8 mouse cellular contexts compared by ENCODE assay signal in genomic region chr10:81304597-81305238, GRCm38 (mm10). TPM values are rescaled to one million over a fixed set of nuclear protein-coding genes. Genes with fewer than 3 reads are reported as not detected.
DNase-seq lines count a peak whose midpoint lies in the region; ATAC-seq lines count a peak whose summit lies in the region.
"Had no signal": no experiment of that assay in that cellular context is flagged by ENCODE, and none has a peak within 500 bp of the region (broad histone marks: within the 10 kb centered on the region; RNA-seq: fewer than 3 reads in every experiment).

No protein-coding gene starts in this region.

- DNase-seq in left cerebral cortex, postnatal 4 days: peak; percentile 65
- DNase-seq in left cerebral cortex, postnatal 14 days (ENCODE audit: low spot score in 2 of 2): no peak
- peak; percentile 79 for DNase-seq in ZHBTc4 (ENCODE audit: low read depth, low spot score)
- peak; percentile 72 to 75 for DNase-seq in cerebellum, postnatal 36 days
- DNase-seq in limb, embryonic 10.5 days (ENCODE audit: low spot score): peak; percentile 66
- no peak for DNase-seq in ovary, postnatal 14 days (ENCODE audit: low spot score)

- no peaks in the 10 kb centered on the region for H3K9me3 ChIP-seq in limb, embryonic 10.5 days (replicated peaks)

- WGBS in limb, embryonic 10.5 days: 25% methylated on average over 9 of the region's 9 CpGs

- peaks cover 67% of the 10 kb centered on the region for H3K36me3 ChIP-seq in limb, embryonic 10.5 days

- H3K4me3 ChIP-seq in limb, embryonic 10.5 days: no peak overlapping the region
- H3K4me3 ChIP-seq: myocyte had no signal

- no peaks in the 10 kb centered on the region for H3K27me3 ChIP-seq in limb, embryonic 10.5 days (ENCODE audit: low read depth, poor library complexity, severe bottlenecking)

- H3K4me1 ChIP-seq in limb, embryonic 10.5 days: peaks cover 47% of the 10 kb centered on the region

- peak; percentile 55 for ATAC-seq in monocyte, adult 5-6 weeks (replicated peaks; ENCODE audit: insufficient number of reproducible peaks, low FRiP score, low TSS enrichment, poor library complexity, severe bottlenecking)

- no peak overlapping the region for H3K27ac ChIP-seq in limb, embryonic 10.5 days

- intact Hi-C loops in left cerebral cortex, postnatal 4 days (cut with DNase I): no loop called here
- intact Hi-C loops in left cerebral cortex, postnatal 14 days (cut with DNase I): no loop called here

RNA-seq across cellular contexts. Expression of gene Pip5k1c, which starts 12.0 kb away (rescaled TPM):
- 100 to 1,000 TPM; 295 to 304 TPM for total RNA-seq in left cerebral cortex, postnatal 4 days (2021)
- 100 to 1,000 TPM; 391 to 396 TPM for total RNA-seq in left cerebral cortex, postnatal 14 days (2021)
- 67.0 and 71.3 TPM in 2 replicates for polyA plus RNA-seq in limb, embryonic 10.5 days (2016; fragmentation: Nextera tagmentation; extraction: Ambion mirVana)
- total RNA-seq in monocyte, adult 5-6 weeks (2017): 47.3 to 69.4 TPM (median 50.3 TPM) in 3 replicates

RNA-seq across cellular contexts. Expression of gene Tjp3, which starts 13.3 kb away (rescaled TPM):
- total RNA-seq in left cerebral cortex, postnatal 4 days (2021): 1 to 10 TPM; 5.4 to 6.1 TPM
- under 1 TPM; 0.15 to 0.47 TPM for total RNA-seq in left cerebral cortex, postnatal 14 days (2021)
- polyA plus RNA-seq in limb, embryonic 10.5 days (2016; fragmentation: Nextera tagmentation; extraction: Ambion mirVana): 4.7 and 5.1 TPM in 2 replicates
- total RNA-seq in monocyte, adult 5-6 weeks (2017): 2.6 to 8.9 TPM (median 3.0 TPM) in 3 replicates

RNA-seq across cellular contexts. Expression of gene Cactin, which starts 16.2 kb away (rescaled TPM):
- 10 to 100 TPM; 26.5 to 26.9 TPM for total RNA-seq in left cerebral cortex, postnatal 4 days (2021)
- total RNA-seq in left cerebral cortex, postnatal 14 days (2021): 10 to 100 TPM; 25.1 to 27.2 TPM
- polyA plus RNA-seq in limb, embryonic 10.5 days (2016; fragmentation: Nextera tagmentation; extraction: Ambion mirVana): 62.5 and 67.7 TPM in 2 replicates
- 24.5 to 34.3 TPM (median 25.5 TPM) in 3 replicates for total RNA-seq in monocyte, adult 5-6 weeks (2017)

RNA-seq across cellular contexts. Expression of gene Tbxa2r, which starts 23.8 kb away (rescaled TPM):
- total RNA-seq in left cerebral cortex, postnatal 4 days (2021): 1 to 10 TPM; 1.6 to 2.0 TPM
- total RNA-seq in left cerebral cortex, postnatal 14 days (2021): 1 to 10 TPM; 1.3 to 1.5 TPM
- polyA plus RNA-seq in limb, embryonic 10.5 days (2016; fragmentation: Nextera tagmentation; extraction: Ambion mirVana): 3.2 and 3.6 TPM in 2 replicates
- total RNA-seq in monocyte, adult 5-6 weeks (2017): 0.19 TPM in 1 of 3 replicates, not detected in the others

RNA-seq across cellular contexts. Expression of gene Apba3, which starts 38.0 kb away (rescaled TPM):
- total RNA-seq in left cerebral cortex, postnatal 4 days (2021): 10 to 100 TPM; 22.6 to 28.2 TPM
- 10 to 100 TPM; 34.8 to 35.8 TPM for total RNA-seq in left cerebral cortex, postnatal 14 days (2021)
- 56.5 and 57.6 TPM in 2 replicates for polyA plus RNA-seq in limb, embryonic 10.5 days (2016; fragmentation: Nextera tagmentation; extraction: Ambion mirVana)
- total RNA-seq in monocyte, adult 5-6 weeks (2017): 8.9 to 13.4 TPM (median 11.5 TPM) in 3 replicates

Comparison
In these comparisons a context has a peak if more than half of its experiments do, and no peak if none do; other contexts are left out.
1. DNase-seq: peak in left cerebral cortex, postnatal 4 days (single experiment), ZHBTc4 (single experiment), cerebellum, postnatal 36 days (2 of 2) and limb, embryonic 10.5 days (single experiment); none in left cerebral cortex, postnatal 14 days (0 of 2) and ovary, postnatal 14 days (single experiment).